Mouse (Mus musculus) splenic B cell, adult 2 months (primary cell): ENCODE measurements around the gene Dennd2d.

Source experiments
- DNase-seq: peaks from one replicate; pipeline ENCODE4 v3.0.0-alpha.2; 2011; ENCODE audit warnings: low read depth, low spot score
- H3K27me3 ChIP-seq: 2 replicates; pipeline ENCODE4 v1.6.1; 2012; ENCODE audit warnings: mild to moderate bottlenecking, low read length, moderate library complexity, mixed read lengths; ENCODE audit not compliant: control insufficient read depth, poor library complexity, insufficient read depth, severe bottlenecking
- H3K36me3 ChIP-seq: 2 replicates; pipeline ENCODE4 v1.6.1; 2012; ENCODE audit warnings: mild to moderate bottlenecking, low read length, moderate library complexity, mixed read lengths; ENCODE audit not compliant: control insufficient read depth, poor library complexity, insufficient read depth, severe bottlenecking

The Dennd2d gene

GRCm38 (mm10) chr3:106528032-106528431 lies 45.8 kb downstream of the Dennd2d start:
- H3K36me3 ChIP-seq = no peaks in the 10 kb centered on the region
- H3K27me3 ChIP-seq = no peaks in the 10 kb centered on the region
- DNase-seq = no peak

GRCm38 (mm10) chr3:106533277-106533676 lies 51.1 kb downstream of the Dennd2d start:
- no peaks in the 10 kb centered on the region for H3K27me3 ChIP-seq
- no peak for DNase-seq
- peaks cover 4% of the 10 kb centered on the region; the same call in 1 of the 2 replicates for H3K36me3 ChIP-seq

GRCm38 (mm10) chr3:106544721-106545316 lies 62.6 kb downstream of the Dennd2d start:
- peak; percentile 64 for DNase-seq
- H3K27me3 ChIP-seq = no peaks in the 10 kb centered on the region
- no peaks in the 10 kb centered on the region for H3K36me3 ChIP-seq

GRCm38 (mm10) chr3:106547171-106547923 lies 65.1 kb downstream of the Dennd2d start, which contains the start of the genes Dram2 and Cept1:
Dram2 (plus strand) TSS chr3:106547798.
Cept1 (minus strand) TSS chr3:106547802.
- Histone ChIP-seq H3K27me3 (no peaks in the 10 kb centered on the region), H3K36me3 (peaks cover 3% of the 10 kb centered on the region; the same call in 1 of the 2 replicates)
- DNase-seq = peak; percentile 94

GRCm38 (mm10) chr3:106547924-106548539 lies 65.8 kb downstream of the Dennd2d start:
- DNase-seq = peak; percentile 32
- H3K27me3 ChIP-seq = no peaks in the 10 kb centered on the region
- peaks cover 3% of the 10 kb centered on the region; the same call in 1 of the 2 replicates for H3K36me3 ChIP-seq

- H3K36me3 ChIP-seq = peaks cover 3% of the 10 kb centered on the region; the same call in 1 of the 2 replicates
- DNase-seq = no peak
- no peaks in the 10 kb centered on the region for H3K27me3 ChIP-seq
Observed at GRCm38 (mm10) chr3:106548971-106549370, 66.8 kb downstream of the Dennd2d start.
